Mouse (Mus musculus) CD4-positive, CD25-positive, alpha-beta regulatory T cell, adult 4 months (primary cell): ENCODE measurements around the gene Mccc1. TPM values are rescaled to one million over a fixed set of nuclear protein-coding genes. Genes with fewer than 3 reads are reported as not detected.

Experiments used
- ATAC-seq: one replicate; pipeline ENCODE4 v1.8.0; 2017
- polyA plus RNA-seq, 2 experiments: library from polyadenylated mRNA; unstranded; fragments of 100-300 nt; shearing (Covaris generic); gene quantifications; one replicate each; pipeline ENCODE4 v1.2.1; 2017

Gene Mccc1
- polyA plus RNA-seq, 2 experiments from 2014 or later = 23.6 to 35.7 TPM

- ATAC-seq = no peak
These were observed 36.6 kb downstream of the Mccc1 start for GRCm38 (mm10) chr3:35963921-35964320.

DNA sequence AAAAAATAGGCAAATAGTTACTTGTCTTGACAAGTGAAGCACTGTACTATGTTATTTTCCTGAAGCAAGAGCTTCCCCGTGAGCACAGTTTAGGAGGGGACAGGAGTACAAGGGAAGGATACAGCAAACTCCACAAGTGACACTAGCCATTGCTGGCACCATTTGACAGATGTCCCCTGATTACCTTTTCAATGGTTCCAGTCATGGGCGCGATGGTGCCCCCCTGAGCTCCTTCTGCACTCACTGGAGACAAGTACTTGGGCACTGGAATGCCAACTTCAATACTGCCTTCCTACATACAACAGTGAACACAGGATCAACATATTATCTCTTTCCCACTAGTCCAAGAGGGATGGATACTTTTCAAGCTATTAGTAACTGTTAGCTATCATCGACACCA, 37.1 kb downstream of the Mccc1 start:
- ATAC-seq = no peak

DNA sequence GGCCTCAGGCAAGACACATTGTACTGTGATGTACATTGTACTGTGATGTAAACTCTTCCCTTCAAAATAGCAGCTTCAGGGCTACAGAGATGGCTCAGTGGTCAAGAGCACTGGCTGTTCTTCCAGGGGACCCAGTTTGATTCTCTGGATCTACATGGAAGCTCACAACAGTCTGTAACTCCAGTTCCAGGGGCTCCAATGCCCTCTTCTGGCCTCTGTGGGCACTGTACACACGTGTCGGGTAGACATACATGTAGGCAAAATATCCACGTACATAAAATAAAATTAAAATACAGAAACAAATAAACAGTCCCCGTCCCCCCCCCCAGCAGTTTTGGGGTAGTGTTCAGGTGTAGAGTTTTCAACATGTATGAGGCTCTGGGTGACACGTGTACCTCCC, 37.5 kb downstream of the Mccc1 start:
- no peak for ATAC-seq

DNA sequence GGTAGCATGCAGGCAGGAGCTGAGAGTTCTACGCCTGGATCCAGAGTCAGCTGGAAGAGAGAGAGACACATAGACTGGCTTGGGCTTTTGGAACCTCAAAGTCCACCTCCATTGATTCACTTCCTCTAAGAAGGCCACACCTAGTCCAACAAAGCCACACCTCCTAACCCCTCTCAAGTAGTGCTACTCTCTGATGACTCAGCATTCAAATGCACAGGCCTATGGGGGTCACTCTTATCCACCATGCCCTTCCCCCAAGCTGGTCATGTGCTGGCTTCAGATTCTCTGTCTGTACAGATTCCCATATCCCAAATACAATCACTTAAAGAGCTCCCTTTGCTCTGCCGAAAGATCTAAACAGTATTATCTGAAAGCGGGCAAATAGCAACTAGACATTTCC, 43.2 kb downstream of the Mccc1 start:
- ATAC-seq = no peak

DNA sequence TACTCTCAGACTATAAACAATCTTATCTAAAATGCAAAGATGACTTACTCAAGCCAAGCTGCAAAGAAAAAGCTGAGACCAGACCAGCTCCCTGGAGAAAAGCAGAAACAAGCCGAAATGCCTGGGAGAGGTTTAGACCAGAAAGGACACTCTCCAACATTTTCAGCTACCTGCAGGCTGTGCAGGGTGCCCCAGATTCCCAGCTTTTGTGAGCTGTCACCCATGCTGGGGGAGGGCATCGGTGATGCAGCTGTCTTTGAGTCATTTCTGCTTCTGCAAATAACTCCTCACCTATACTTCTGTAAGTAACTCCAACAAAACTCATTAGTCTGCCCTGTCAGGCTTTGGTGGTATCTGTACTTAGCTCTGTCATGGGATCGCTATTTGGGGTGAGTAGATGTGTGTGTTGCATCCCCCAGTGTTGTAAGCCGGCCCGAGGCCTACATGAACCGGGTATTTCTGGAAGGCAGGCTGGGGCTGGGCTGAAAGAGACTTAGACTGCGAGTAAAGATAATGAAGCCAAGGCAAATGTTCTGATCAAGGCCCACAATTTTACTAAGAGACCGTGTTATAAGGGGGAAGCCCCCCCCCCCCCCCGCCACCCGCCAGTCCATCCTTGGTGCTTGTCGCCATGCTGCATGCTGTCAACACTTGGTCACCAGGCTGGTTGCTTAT, 45.4 kb downstream of the Mccc1 start:
- no peak for ATAC-seq

GRCm38 (mm10) chr3:35953816-35954215, 46.7 kb downstream of the Mccc1 start:
- ATAC-seq = no peak

DNA sequence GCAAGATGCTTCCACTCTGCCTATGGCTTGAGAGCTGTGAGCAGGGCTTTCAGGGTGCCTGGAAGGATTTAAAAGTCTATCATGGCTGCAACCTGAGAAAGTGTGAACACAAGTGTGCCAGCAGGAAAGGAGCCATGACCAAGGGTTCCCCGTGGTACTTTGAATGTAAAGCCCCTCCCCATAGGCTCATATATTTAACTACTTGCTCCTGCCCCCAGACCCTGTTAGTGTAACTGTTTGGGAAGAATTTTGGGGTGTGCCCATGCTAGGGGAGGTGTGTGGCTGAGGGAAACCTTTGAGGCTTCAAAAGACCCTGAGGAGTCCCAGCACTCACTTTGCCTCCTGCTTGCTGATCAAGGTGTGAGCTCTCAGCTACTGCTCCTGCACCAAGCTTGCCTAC, 47.3 kb downstream of the Mccc1 start:
- no peak for ATAC-seq

- no peak for ATAC-seq
These were observed 52.3 kb downstream of the Mccc1 start for GRCm38 (mm10) chr3:35948197-35948596.

DNA sequence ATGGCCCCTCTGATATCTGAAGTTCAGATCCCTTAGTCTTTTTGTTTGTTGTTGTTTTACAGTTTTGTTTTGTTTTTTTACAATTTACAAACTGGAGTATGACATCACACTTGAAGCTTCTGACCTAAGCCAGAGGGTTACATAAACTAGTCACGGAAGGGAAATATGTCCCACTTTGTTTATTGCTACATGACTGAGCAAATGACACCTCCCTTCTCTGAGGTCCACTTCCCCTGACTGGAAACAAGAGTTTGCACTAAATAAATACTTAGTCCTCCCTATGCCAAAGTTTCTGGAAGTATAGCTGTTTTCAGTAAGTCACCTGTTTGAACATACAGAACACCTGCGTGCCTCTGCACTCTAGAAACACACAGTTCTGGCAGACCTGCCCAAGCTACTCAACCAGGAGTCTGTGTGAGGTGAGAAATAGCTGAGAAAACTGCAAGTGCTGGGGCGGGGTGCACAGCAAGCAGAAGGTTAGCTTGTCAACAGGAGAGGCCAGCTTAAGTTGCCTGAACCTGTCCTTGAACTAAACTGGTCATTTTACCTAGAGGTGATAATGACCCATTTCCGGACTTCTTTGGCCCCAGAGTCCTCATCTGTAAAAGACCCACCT, 59.9 kb downstream of the Mccc1 start:
- ATAC-seq = no peak

- ATAC-seq = no peak
These were observed 60.4 kb downstream of the Mccc1 start for GRCm38 (mm10) chr3:35940047-35940446.

GRCm38 (mm10) chr3:35937345-35937744, 63.1 kb downstream of the Mccc1 start, which contains the start of gene Dcun1d1:
Gene Dcun1d1, minus strand, starts transcription at chr3:35937445.
- no peak for ATAC-seq

DNA sequence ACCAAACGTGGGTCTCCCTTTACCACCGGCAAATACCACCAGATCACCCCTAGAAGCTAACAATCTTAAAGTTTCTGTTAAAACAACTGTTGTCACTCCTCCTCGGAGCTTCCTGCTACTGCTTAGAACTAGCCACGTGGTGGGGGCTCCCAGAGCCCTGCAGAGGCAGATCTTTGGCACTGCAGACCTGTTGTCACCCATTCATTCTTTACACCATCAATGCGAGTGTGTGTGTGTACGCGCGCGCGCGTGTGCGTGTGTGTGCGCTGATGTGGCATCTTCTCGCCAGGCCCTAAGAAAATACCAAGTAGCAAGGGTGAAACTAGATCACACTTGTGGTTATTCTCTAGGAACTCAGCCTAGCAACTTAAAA, 67.1 kb downstream of the Mccc1 start:
- ATAC-seq = peak; percentile 61

DNA sequence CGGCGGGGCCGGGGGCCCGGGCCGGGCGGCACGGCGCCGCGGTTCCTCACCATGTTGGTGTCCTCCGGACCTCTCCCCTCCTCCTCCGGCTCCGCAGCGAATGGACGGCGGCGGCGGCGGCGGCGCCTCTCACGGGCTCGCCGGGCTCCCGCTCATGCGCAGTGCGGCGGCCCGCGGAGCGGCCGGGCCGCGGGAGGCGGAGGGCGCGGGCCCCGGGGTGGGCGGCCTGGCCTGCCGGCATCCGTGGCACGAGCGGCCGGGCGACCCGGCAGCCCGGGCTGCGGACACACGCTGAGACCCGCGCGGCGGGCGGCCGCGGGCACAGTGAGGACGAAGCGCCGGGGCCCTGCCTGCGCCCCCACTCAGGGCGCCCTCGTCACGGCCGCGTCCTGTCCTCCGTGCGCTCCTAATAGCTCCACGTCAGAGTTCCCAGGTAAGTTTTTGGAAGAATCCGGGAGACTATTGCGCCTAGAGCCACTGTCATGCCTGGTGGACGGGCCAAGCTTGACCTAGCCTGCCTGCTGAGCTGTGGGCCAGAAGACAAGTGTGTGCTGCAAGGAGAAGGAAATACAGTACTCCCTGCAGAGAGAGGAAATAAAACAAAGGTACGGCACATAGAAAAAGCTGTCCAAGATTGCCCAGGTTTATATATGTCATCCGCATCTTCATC, 67.6 kb downstream of the Mccc1 start:
- ATAC-seq = peak; percentile 69

GRCm38 (mm10) chr3:35931896-35932727, 68.4 kb downstream of the Mccc1 start:
- peak; percentile 64 for ATAC-seq

- no peak for ATAC-seq
These were observed 69.1 kb downstream of the Mccc1 start for GRCm38 (mm10) chr3:35931359-35931758.

GRCm38 (mm10) chr3:35929831-35930230, 70.6 kb downstream of the Mccc1 start:
- ATAC-seq = peak; percentile 38

DNA sequence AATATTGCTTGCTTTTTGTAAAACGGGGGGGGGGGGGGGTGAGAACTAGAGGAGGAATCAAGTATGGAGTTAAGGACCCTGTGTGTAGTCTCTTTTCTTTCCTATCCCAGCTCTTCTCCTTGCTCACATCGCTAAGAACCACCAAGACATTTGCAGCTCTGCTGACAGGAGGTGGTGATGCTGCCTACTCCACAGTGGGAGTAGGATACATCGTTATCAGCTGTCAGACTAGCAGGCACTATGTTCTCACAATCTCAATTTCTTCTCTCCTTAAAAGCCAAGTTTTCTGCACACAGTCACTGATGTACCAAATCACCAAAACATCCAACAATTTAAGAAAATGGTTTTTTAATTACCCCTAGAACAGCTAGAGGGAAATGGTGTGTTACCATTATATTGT, 71.1 kb downstream of the Mccc1 start:
- ATAC-seq = no peak

GRCm38 (mm10) chr3:35925852-35926251, 74.6 kb downstream of the Mccc1 start:
- no peak for ATAC-seq

DNA sequence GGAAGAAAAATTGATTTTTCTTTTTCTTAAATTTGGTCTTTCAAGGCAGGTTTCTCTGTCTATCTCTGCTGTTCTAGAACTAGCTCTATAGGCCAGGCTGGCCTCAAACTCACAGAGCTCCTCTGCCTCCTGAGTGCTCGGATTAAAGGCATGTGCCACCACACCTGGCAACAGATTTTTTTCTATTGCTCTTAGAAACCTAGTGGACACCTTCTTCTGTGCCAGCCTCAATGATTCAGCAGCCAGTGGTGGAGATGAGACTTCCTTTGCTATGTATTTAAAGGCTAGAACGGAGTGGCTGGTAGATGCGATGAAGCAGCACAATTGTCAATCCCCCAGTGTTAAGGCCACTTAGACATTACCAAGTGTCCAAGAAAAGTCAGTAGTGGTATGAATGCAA, 76.5 kb downstream of the Mccc1 start:
- ATAC-seq = no peak

DNA sequence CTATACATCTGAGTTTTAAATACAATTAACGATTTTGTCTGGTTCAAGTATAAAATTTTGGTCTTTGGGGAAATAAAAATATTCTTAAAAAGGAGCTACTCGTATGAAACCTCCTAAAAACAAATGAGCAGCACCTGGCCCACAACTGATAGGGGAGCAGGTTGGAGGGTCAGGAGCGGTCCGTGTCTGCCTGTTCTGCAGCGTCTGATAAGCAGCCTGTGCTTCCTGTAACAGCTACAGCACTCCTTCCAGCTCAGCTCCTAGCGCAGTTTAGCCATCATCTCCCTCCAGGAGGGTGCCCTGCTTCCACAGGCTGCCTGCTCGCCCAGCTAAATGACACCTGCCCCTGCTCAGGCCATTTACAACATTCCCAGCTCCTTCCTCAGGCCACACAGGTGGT, 77.0 kb downstream of the Mccc1 start:
- ATAC-seq = no peak

- ATAC-seq = peak; percentile 38
These were observed 78.0 kb downstream of the Mccc1 start for GRCm38 (mm10) chr3:35922522-35922921.

GRCm38 (mm10) chr3:35918229-35918628, 82.2 kb downstream of the Mccc1 start:
- ATAC-seq = no peak
